9 mouse cellular contexts compared by ENCODE assay signal in genomic region chr6:34156057-34156456, GRCm38 (mm10). TPM values are rescaled to one million over a fixed set of nuclear protein-coding genes. Genes with fewer than 3 reads are reported as not detected.
A peak's percentile ranks its signal among the peaks of the same experiment; 100 is the strongest.
DNase-seq lines count a peak whose midpoint lies in the region; ATAC-seq and TF ChIP-seq lines count a peak whose summit lies in the region.
"Had no signal": no experiment of that assay in that cellular context is flagged by ENCODE, and none has a peak within 500 bp of the region (broad histone marks: within the 10 kb centered on the region; RNA-seq: fewer than 3 reads in every experiment).

No protein-coding gene starts in this region.

- H3K36me3 ChIP-seq in lung, embryonic 14.5 days (ENCODE audit: insufficient read depth): peaks cover 48% of the 10 kb centered on the region
- H3K36me3 ChIP-seq in splenic B cell, adult 2 months (ENCODE audit: control insufficient read depth, insufficient read depth, low read length, poor library complexity, severe bottlenecking): peaks cover 2% of the 10 kb centered on the region

- H3K27me3 ChIP-seq in lung, embryonic 14.5 days (ENCODE audit: insufficient read depth, low read length): no peaks in the 10 kb centered on the region
- no peaks in the 10 kb centered on the region for H3K27me3 ChIP-seq in splenic B cell, adult 2 months (ENCODE audit: control insufficient read depth, insufficient read depth, low read length, poor library complexity, severe bottlenecking)

- no peak overlapping the region for H3K4me2 ChIP-seq in lung, embryonic 14.5 days

- H3K27ac ChIP-seq in lung, embryonic 14.5 days (ENCODE audit: low read depth): peak overlapping the region; percentile 93

- H3K4me3 ChIP-seq in lung, embryonic 14.5 days (ENCODE audit: low read depth, low read length): no peak overlapping the region

- no peaks in the 10 kb centered on the region for H3K9me3 ChIP-seq in lung, embryonic 14.5 days (ENCODE audit: low read depth, low read length)

- no peak for TF ChIP-seq CTCF in lung, embryonic 14.5 days (IDR thresholded peaks at IDR 0.05; ENCODE audit: low read depth)

- H3K9ac ChIP-seq in lung, embryonic 14.5 days: no peak overlapping the region

- WGBS in lung, embryonic 14.5 days: 24% methylated on average over 5 of the region's 5 CpGs

- ATAC-seq in lung, embryonic 14.5 days (ENCODE audit: insufficient read depth): no peak
- ATAC-seq in monocyte, adult 5-6 weeks (replicated peaks; ENCODE audit: insufficient number of reproducible peaks, low FRiP score, low TSS enrichment, poor library complexity, severe bottlenecking): no peak

- peaks cover 51% of the 10 kb centered on the region for H3K4me1 ChIP-seq in lung, embryonic 14.5 days (ENCODE audit: insufficient read depth)

- DNase-seq in lung, embryonic 14.5 days: peak; percentile 59
- no peak for DNase-seq in lung, postnatal 4 days
- DNase-seq in c-Kit-negative CD71-positive TER-119-positive erythroid progenitor cells, embryonic 14.5 days (ENCODE audit: low read depth, low spot score): peak; percentile 52
- DNase-seq in kidney, postnatal 14 days: peak; percentile 62
- peak; percentile 46 for DNase-seq in splenic B cell, adult 2 months (ENCODE audit: low read depth, low spot score)
- no peak for DNase-seq in adrenal gland, adult (ENCODE audit: inconsistent age in 2 of 2, low spot score in 1 of 2)
- no peak for DNase-seq in left cerebral cortex, adult 18-20 months (ENCODE audit: low spot score in 2 of 2)
- DNase-seq: heart, adult 18-20 months had no signal

RNA-seq across cellular contexts. Expression of gene Slc35b4, which starts 20.9 kb away (rescaled TPM):
- polyA plus RNA-seq in lung, embryonic 14.5 days (2014; fragmentation: Nextera tagmentation; extraction: Ambion mirVana): 71.2 and 74.2 TPM in 2 replicates
- 10 to 100 TPM; 67.9 to 71.3 TPM for total RNA-seq in left cerebral cortex, adult 18-20 months (2021)
- total RNA-seq in monocyte, adult 5-6 weeks (2017): 16.8 to 32.7 TPM (median 29.1 TPM) in 3 replicates

Comparison
In these comparisons a context has a peak if more than half of its experiments do, and no peak if none do; other contexts are left out.
1. DNase-seq: peak in lung, embryonic 14.5 days (single experiment), c-Kit-negative CD71-positive TER-119-positive erythroid progenitor cells, embryonic 14.5 days (single experiment), kidney, postnatal 14 days (single experiment) and splenic B cell, adult 2 months (single experiment); none in lung, postnatal 4 days (0 of 2), adrenal gland, adult (0 of 2) and left cerebral cortex, adult 18-20 months (0 of 2).